Mouse (Mus musculus): ENCODE results near the gene 4930467E23Rik. TPM values are rescaled to one million over a fixed set of nuclear protein-coding genes. Genes with fewer than 3 reads are reported as not detected.
"Not testable (repeated sequence)": the region's sequence is repeated elsewhere in the genome, so short reads cannot be mapped to it uniquely, and the experiment has no call there.

4930467E23Rik gene
- polyA plus RNA-seq, 1 experiment, result not detected

- not testable (repeated sequence) for H3K27me3 ChIP-seq (ENCODE audit: control insufficient read depth, insufficient read depth, low read length); H3K36me3 ChIP-seq (ENCODE audit: control insufficient read depth, insufficient read depth, low read length); H3K27ac ChIP-seq (ENCODE audit: insufficient read depth, low read length); H3K4me3 ChIP-seq (ENCODE audit: extremely low read depth, insufficient read depth, insufficient read length); H3K4me1 ChIP-seq (ENCODE audit: control insufficient read depth, insufficient read depth, insufficient read length)
- WGBS, result 40% methylated on average over 13 of the region's 13 CpGs
- DNase-seq (ENCODE audit: low read depth in 1 of 2, low spot score in 2 of 2), result peak in 1 of 2 experiments; percentile 61
Observed at GRCm38 (mm10) chr8:19702972-19703709, 26.2 kb upstream of the 4930467E23Rik start.

GRCm38 (mm10) chr8:19703906-19704305, 25.5 kb upstream of the 4930467E23Rik start:
- not testable (repeated sequence) for H3K27me3 ChIP-seq (ENCODE audit: control insufficient read depth, insufficient read depth, low read length); DNase-seq (ENCODE audit: low read depth in 1 of 2, low spot score in 2 of 2); H3K27ac ChIP-seq (ENCODE audit: insufficient read depth, low read length); H3K36me3 ChIP-seq (ENCODE audit: control insufficient read depth, insufficient read depth, low read length); H3K4me1 ChIP-seq (ENCODE audit: control insufficient read depth, insufficient read depth, insufficient read length); H3K4me3 ChIP-seq (ENCODE audit: extremely low read depth, insufficient read depth, insufficient read length)

- 49% methylated on average over 3 of the region's 4 CpGs for WGBS
- H3K4me3 ChIP-seq (ENCODE audit: extremely low read depth, insufficient read depth, insufficient read length); DNase-seq (ENCODE audit: low read depth in 1 of 2, low spot score in 2 of 2); H3K36me3 ChIP-seq (ENCODE audit: control insufficient read depth, insufficient read depth, low read length); H3K27me3 ChIP-seq (ENCODE audit: control insufficient read depth, insufficient read depth, low read length); H3K27ac ChIP-seq (ENCODE audit: insufficient read depth, low read length); H3K4me1 ChIP-seq (ENCODE audit: control insufficient read depth, insufficient read depth, insufficient read length): not testable (repeated sequence)
Observed at GRCm38 (mm10) chr8:19704441-19705215, 24.7 kb upstream of the 4930467E23Rik start.

- DNase-seq (ENCODE audit: low read depth in 1 of 2, low spot score in 2 of 2); H3K36me3 ChIP-seq (ENCODE audit: control insufficient read depth, insufficient read depth, low read length); H3K27me3 ChIP-seq (ENCODE audit: control insufficient read depth, insufficient read depth, low read length); H3K4me1 ChIP-seq (ENCODE audit: control insufficient read depth, insufficient read depth, insufficient read length); H3K4me3 ChIP-seq (ENCODE audit: extremely low read depth, insufficient read depth, insufficient read length); H3K27ac ChIP-seq (ENCODE audit: insufficient read depth, low read length): not testable (repeated sequence)
- WGBS, result 76% methylated on average over 9 of the region's 9 CpGs
Observed at GRCm38 (mm10) chr8:19705216-19705600, 24.2 kb upstream of the 4930467E23Rik start.

GRCm38 (mm10) chr8:19706101-19706725, 23.2 kb upstream of the 4930467E23Rik start:
- H3K27me3 ChIP-seq (ENCODE audit: control insufficient read depth, insufficient read depth, low read length), result not testable (repeated sequence)

GRCm38 (mm10) chr8:19706918-19707760, 22.2 kb upstream of the 4930467E23Rik start:
- WGBS, result 67% methylated on average over 7 of the region's 7 CpGs
- DNase-seq (ENCODE audit: low read depth in 1 of 2, low spot score in 2 of 2), result peak in 1 of 2 experiments; percentile 68

More at GRCm38 (mm10) chr8:19706101-19706725, 23.2 kb upstream of the 4930467E23Rik start:
- not testable (repeated sequence) for DNase-seq (ENCODE audit: low read depth in 1 of 2, low spot score in 2 of 2); H3K27ac ChIP-seq (ENCODE audit: insufficient read depth, low read length); H3K4me3 ChIP-seq (ENCODE audit: extremely low read depth, insufficient read depth, insufficient read length); H3K4me1 ChIP-seq (ENCODE audit: control insufficient read depth, insufficient read depth, insufficient read length); H3K36me3 ChIP-seq (ENCODE audit: control insufficient read depth, insufficient read depth, low read length)
- 74% methylated on average over 4 of the region's 4 CpGs for WGBS

GRCm38 (mm10) chr8:19707761-19708443, 21.5 kb upstream of the 4930467E23Rik start:
- not testable (repeated sequence) for H3K4me3 ChIP-seq (ENCODE audit: extremely low read depth, insufficient read depth, insufficient read length); H3K36me3 ChIP-seq (ENCODE audit: control insufficient read depth, insufficient read depth, low read length); H3K27ac ChIP-seq (ENCODE audit: insufficient read depth, low read length); H3K27me3 ChIP-seq (ENCODE audit: control insufficient read depth, insufficient read depth, low read length); DNase-seq (ENCODE audit: low read depth in 1 of 2, low spot score in 2 of 2); H3K4me1 ChIP-seq (ENCODE audit: control insufficient read depth, insufficient read depth, insufficient read length)
- 81% methylated on average over 13 of the region's 15 CpGs for WGBS

More at GRCm38 (mm10) chr8:19706918-19707760, 22.2 kb upstream of the 4930467E23Rik start:
- H3K27me3 ChIP-seq (ENCODE audit: control insufficient read depth, insufficient read depth, low read length); H3K4me3 ChIP-seq (ENCODE audit: extremely low read depth, insufficient read depth, insufficient read length); H3K27ac ChIP-seq (ENCODE audit: insufficient read depth, low read length); H3K36me3 ChIP-seq (ENCODE audit: control insufficient read depth, insufficient read depth, low read length); H3K4me1 ChIP-seq (ENCODE audit: control insufficient read depth, insufficient read depth, insufficient read length): not testable (repeated sequence)

GRCm38 (mm10) chr8:19708976-19709375, 20.4 kb upstream of the 4930467E23Rik start:
- not testable (repeated sequence) for DNase-seq (ENCODE audit: low read depth in 1 of 2, low spot score in 2 of 2); H3K36me3 ChIP-seq (ENCODE audit: control insufficient read depth, insufficient read depth, low read length)

GRCm38 (mm10) chr8:19709488-19709887, 19.9 kb upstream of the 4930467E23Rik start:
- H3K4me1 ChIP-seq (ENCODE audit: control insufficient read depth, insufficient read depth, insufficient read length); H3K4me3 ChIP-seq (ENCODE audit: extremely low read depth, insufficient read depth, insufficient read length); H3K36me3 ChIP-seq (ENCODE audit: control insufficient read depth, insufficient read depth, low read length); H3K27me3 ChIP-seq (ENCODE audit: control insufficient read depth, insufficient read depth, low read length); H3K27ac ChIP-seq (ENCODE audit: insufficient read depth, low read length): not testable (repeated sequence)
- peak in 1 of 2 experiments; percentile 40 for DNase-seq (ENCODE audit: low read depth in 1 of 2, low spot score in 2 of 2)
- 87% methylated on average over 4 of the region's 4 CpGs for WGBS

More at GRCm38 (mm10) chr8:19708976-19709375, 20.4 kb upstream of the 4930467E23Rik start:
- H3K4me1 ChIP-seq (ENCODE audit: control insufficient read depth, insufficient read depth, insufficient read length); H3K27ac ChIP-seq (ENCODE audit: insufficient read depth, low read length); H3K4me3 ChIP-seq (ENCODE audit: extremely low read depth, insufficient read depth, insufficient read length); H3K27me3 ChIP-seq (ENCODE audit: control insufficient read depth, insufficient read depth, low read length): not testable (repeated sequence)

Data from spleen, adult 2 months (tissue).